In the genomic region with DNA sequence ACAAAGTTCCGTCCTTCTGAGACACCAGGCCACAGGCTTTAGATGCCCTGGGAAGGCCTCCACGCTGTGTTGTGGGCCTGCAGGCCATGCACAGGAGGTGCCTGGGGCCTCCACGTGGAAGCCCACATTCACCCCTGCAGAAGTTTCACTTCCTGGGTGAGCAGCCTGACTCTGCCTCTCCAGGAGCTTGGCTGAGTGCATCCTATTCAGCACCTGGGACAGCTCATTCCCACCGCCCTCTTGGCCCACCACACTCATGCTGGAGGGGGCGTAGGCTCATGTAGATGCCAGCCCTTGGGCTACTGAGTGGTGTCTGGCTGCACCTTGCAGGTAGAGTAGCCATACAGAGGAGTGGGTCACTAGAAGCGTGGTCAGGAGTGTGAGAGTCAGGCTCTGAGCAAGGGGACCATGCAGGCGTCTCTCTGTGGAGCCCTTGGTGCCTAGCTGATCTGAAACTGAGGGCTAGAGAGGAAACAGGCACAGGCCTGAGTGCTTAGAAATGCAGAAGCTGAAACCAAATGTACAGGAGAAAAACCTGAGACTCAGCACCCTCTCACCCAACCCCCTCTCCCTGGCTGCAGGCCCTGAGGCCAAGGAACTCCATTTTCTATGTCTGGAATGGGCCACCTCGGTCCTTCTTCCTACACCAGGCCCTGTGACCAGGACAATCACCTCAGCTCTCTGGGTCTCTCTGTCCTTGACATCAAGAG, we compare ENCODE assay signal across 11 mouse cellular contexts. TPM values are rescaled to one million over a fixed set of nuclear protein-coding genes. Genes with fewer than 3 reads are reported as not detected.
DNase-seq lines count a peak whose midpoint lies in the region; ATAC-seq and TF ChIP-seq lines count a peak whose summit lies in the region.
"Had no signal": no experiment of that assay in that cellular context is flagged by ENCODE, and none has a peak within 500 bp of the region (broad histone marks: within the 10 kb centered on the region; RNA-seq: fewer than 3 reads in every experiment).

No protein-coding gene starts in this region.

- peaks cover 3% of the 10 kb centered on the region; the same call in 1 of the 2 replicates for H3K4me1 ChIP-seq in liver, adult 2 months (ENCODE audit: control insufficient read depth, insufficient read depth, low read length)
- peaks cover 14% of the 10 kb centered on the region; the same call in 1 of the 2 replicates for H3K4me1 ChIP-seq in liver, embryonic 11.5 days (replicated peaks; ENCODE audit: control insufficient read depth, insufficient read depth, low read length)
- no peaks in the 10 kb centered on the region; the same call in 1 of the 2 replicates for H3K4me1 ChIP-seq in forebrain, embryonic 11.5 days (replicated peaks; ENCODE audit: control insufficient read depth, insufficient read depth, low read length)

- H3K27ac ChIP-seq in liver, adult 2 months (replicated peaks; ENCODE audit: insufficient read depth, low read depth, low read length): 0 out of 2 replicates have a peak overlapping the region, but pooled peaks have one; percentile 29
- peak overlapping the region; percentile 25; the same call in 1 of the 2 replicates for H3K27ac ChIP-seq in liver, embryonic 11.5 days (ENCODE audit: low read depth, low read length)
- no peak overlapping the region for H3K27ac ChIP-seq in forebrain, embryonic 11.5 days (ENCODE audit: low read depth, low read length)

- no peaks in the 10 kb centered on the region for H3K27me3 ChIP-seq in liver, adult 2 months (ENCODE audit: control insufficient read depth, insufficient read depth, low read length)
- no peaks in the 10 kb centered on the region for H3K27me3 ChIP-seq in liver, embryonic 11.5 days (replicated peaks; ENCODE audit: control insufficient read depth, insufficient read depth, low read length)
- H3K27me3 ChIP-seq in forebrain, embryonic 11.5 days (ENCODE audit: control insufficient read depth, insufficient read depth, low read length): no peaks in the 10 kb centered on the region

- H3K9me3 ChIP-seq in liver, embryonic 11.5 days (ENCODE audit: control insufficient read depth, low read length): no peaks in the 10 kb centered on the region
- H3K9me3 ChIP-seq in forebrain, embryonic 11.5 days (ENCODE audit: control insufficient read depth, low read length): no peaks in the 10 kb centered on the region
- H3K9me3 ChIP-seq: midbrain, embryonic 10.5 days had no signal

- DNase-seq in liver, adult 2 months (ENCODE audit: extremely low read depth, low read depth, low spot score): no peak
- DNase-seq in liver (no peak), ZHBTc4 (ENCODE audit: low read depth, low spot score) (peak; percentile 67)
- no peak for DNase-seq in liver, embryonic 11.5 days (ENCODE audit: low spot score)
- DNase-seq in spleen, postnatal 36 days (ENCODE audit: low spot score in 2 of 2): peak; percentile 75
- no peak for DNase-seq in cerebellum, postnatal 25 days
- DNase-seq in forebrain, embryonic 11.5 days (ENCODE audit: low spot score): no peak
- no peak for DNase-seq in lung, adult 18-20 months
- DNase-seq: adrenal gland, postnatal 10 days; heart, postnatal 36 days had no signal

- H3K4me3 ChIP-seq in liver, adult 2 months (ENCODE audit: insufficient read depth, low read depth, low read length): no peak overlapping the region; the same call in 1 of the 2 replicates
- H3K4me3 ChIP-seq in liver, embryonic 11.5 days (ENCODE audit: low read depth, low read length): no peak overlapping the region
- no peak overlapping the region for H3K4me3 ChIP-seq in forebrain, embryonic 11.5 days (ENCODE audit: low read depth, low read length)
- H3K4me3 ChIP-seq: midbrain, embryonic 10.5 days had no signal

- H3K79me2 ChIP-seq in liver, adult 2 months (ENCODE audit: control insufficient read depth, insufficient read depth, low read length): no peaks in the 10 kb centered on the region

- H3K36me3 ChIP-seq in liver, adult 2 months (ENCODE audit: control insufficient read depth, insufficient read depth, low read length): no peaks in the 10 kb centered on the region
- H3K36me3 ChIP-seq in liver, embryonic 11.5 days (ENCODE audit: control insufficient read depth, insufficient read depth, low read length): no peaks in the 10 kb centered on the region
- no peaks in the 10 kb centered on the region for H3K36me3 ChIP-seq in forebrain, embryonic 11.5 days (ENCODE audit: control insufficient read depth, insufficient read depth, low read length)
- H3K36me3 ChIP-seq: midbrain, embryonic 10.5 days had no signal

- no peak for TF ChIP-seq POLR2A in liver, adult 2 months (IDR thresholded peaks at IDR 0.05; ENCODE audit: extremely low read depth, insufficient read depth, low read length)

- TF ChIP-seq CTCF in liver, adult 2 months (IDR thresholded peaks at IDR 0.05; ENCODE audit: low read depth, low read length): no peak

- no peak for ATAC-seq in liver, embryonic 11.5 days (replicated peaks; ENCODE audit: low FRiP score)
- ATAC-seq in forebrain, embryonic 11.5 days (replicated peaks; ENCODE audit: low FRiP score): no peak

- 74% methylated on average over 8 of the region's 8 CpGs for WGBS in liver, adult 2 months
- WGBS in liver, embryonic 11.5 days: 46% methylated on average over 8 of the region's 8 CpGs
- WGBS in forebrain, embryonic 11.5 days: 62% methylated on average over 8 of the region's 8 CpGs

- no peak overlapping the region for H3K4me2 ChIP-seq in liver, embryonic 11.5 days
- H3K4me2 ChIP-seq in forebrain, embryonic 11.5 days (ENCODE audit: low read depth, low read length, severe bottlenecking): no peak overlapping the region

- H3K9ac ChIP-seq in liver, adult 2 months (ENCODE audit: low read depth, low read length): no peak overlapping the region
- H3K9ac ChIP-seq in liver, embryonic 11.5 days (ENCODE audit: low read depth, low read length): no peak overlapping the region
- H3K9ac ChIP-seq in forebrain, embryonic 11.5 days (ENCODE audit: low read length): no peak overlapping the region

RNA-seq across cellular contexts. Expression of gene Fgd2, which starts 1.4 kb away (rescaled TPM):
- total RNA-seq in liver, adult 2 months (2014; rRNA removed): 7.6 and 8.9 TPM in 2 replicates
- 4.0 and 8.8 TPM in 2 replicates for polyA plus RNA-seq in liver, adult 2 months (2012; rRNA removed)
- 6.0 and 6.7 TPM in 2 replicates for polyA plus RNA-seq in liver, embryonic 11.5 days (2014; fragmentation: Nextera tagmentation; extraction: Ambion mirVana)
- polyA plus RNA-seq in forebrain, embryonic 11.5 days (2014; fragmentation: Nextera tagmentation; extraction: Ambion mirVana): 2.4 TPM in 2 replicates

RNA-seq across cellular contexts. Expression of gene Mtch1, which starts 14.4 kb away (rescaled TPM):
- total RNA-seq in liver, adult 2 months (2014; rRNA removed): 82.7 and 93.8 TPM in 2 replicates
- 136 and 143 TPM in 2 replicates for polyA plus RNA-seq in liver, adult 2 months (2012; rRNA removed)
- 147 and 149 TPM in 2 replicates for polyA plus RNA-seq in liver, embryonic 11.5 days (2014; fragmentation: Nextera tagmentation; extraction: Ambion mirVana)
- 332 and 420 TPM in 2 replicates for polyA plus RNA-seq in forebrain, embryonic 11.5 days (2014; fragmentation: Nextera tagmentation; extraction: Ambion mirVana)

RNA-seq across cellular contexts. Expression of gene Pi16, which starts 44.7 kb away (rescaled TPM):
- 0.13 and 0.28 TPM in 2 replicates for total RNA-seq in liver, adult 2 months (2014; rRNA removed)
- 0.07 and 0.10 TPM in 2 replicates for polyA plus RNA-seq in liver, adult 2 months (2012; rRNA removed)
- polyA plus RNA-seq in liver, embryonic 11.5 days (2014; fragmentation: Nextera tagmentation; extraction: Ambion mirVana): 0.32 and 0.51 TPM in 2 replicates
- polyA plus RNA-seq in forebrain, embryonic 11.5 days (2014; fragmentation: Nextera tagmentation; extraction: Ambion mirVana): 0.59 and 0.72 TPM in 2 replicates

Comparison
In these comparisons a context has a peak if more than half of its experiments do, and no peak if none do; other contexts are left out.
1. DNase-seq: peak in ZHBTc4 (single experiment) and spleen, postnatal 36 days (2 of 2); none in liver, adult 2 months (single experiment), liver (single experiment), liver, embryonic 11.5 days (single experiment), cerebellum, postnatal 25 days (0 of 2), forebrain, embryonic 11.5 days (single experiment) and lung, adult 18-20 months (0 of 2).